17 mouse cellular contexts compared by ENCODE assay signal in the genomic region with DNA sequence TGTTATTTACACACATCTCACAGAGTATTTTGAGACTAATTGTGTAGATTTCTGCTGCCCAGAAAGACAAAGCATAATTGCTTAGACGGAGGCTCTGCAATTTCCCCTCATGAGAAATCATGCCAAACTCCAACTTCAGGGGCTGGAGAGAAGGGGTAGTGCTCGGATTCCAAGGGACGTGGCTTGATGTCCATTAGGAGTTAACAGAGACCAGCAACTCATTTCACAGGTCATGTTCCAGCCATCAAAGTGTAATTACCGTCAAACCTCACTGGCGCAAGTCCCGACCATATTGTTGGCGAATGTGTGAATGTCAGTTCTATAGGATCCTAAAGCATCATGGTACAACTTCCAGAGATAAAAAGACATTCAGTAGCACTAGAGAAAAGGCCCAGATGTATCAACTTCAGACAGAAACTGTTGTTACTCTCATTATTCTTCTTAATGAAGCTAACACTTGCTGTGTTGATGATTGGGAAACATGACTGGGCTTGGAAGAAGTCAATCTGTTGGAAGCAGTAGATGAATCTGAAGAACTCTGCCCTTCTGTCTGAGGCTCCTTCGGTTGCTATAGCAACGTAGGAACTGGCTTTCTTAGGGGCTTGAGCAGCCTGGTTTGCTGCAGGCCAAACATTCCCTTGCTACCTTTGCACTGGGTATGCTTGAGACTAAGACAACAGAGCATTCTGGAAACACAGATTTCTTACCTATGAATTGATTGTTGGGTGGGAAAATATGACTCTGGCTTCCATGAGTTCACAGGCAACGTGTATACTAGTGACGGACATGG.
DNase-seq lines count a peak whose midpoint lies in the region; ATAC-seq lines count a peak whose summit lies in the region.
"Had no signal": no experiment of that assay in that cellular context is flagged by ENCODE, and none has a peak within 500 bp of the region (broad histone marks: within the 10 kb centered on the region; RNA-seq: fewer than 3 reads in every experiment).

No protein-coding gene starts in this region.

- peaks cover 25% of the 10 kb centered on the region for H3K4me1 ChIP-seq in forebrain, embryonic 13.5 days
- H3K4me1 ChIP-seq in forebrain, embryonic 10.5 days, result peaks cover 34% of the 10 kb centered on the region
- peaks cover 21% of the 10 kb centered on the region for H3K4me1 ChIP-seq in midbrain, embryonic 15.5 days
- peaks cover 32% of the 10 kb centered on the region for H3K4me1 ChIP-seq in midbrain, embryonic 13.5 days (replicated peaks)
- peaks cover 14% of the 10 kb centered on the region for H3K4me1 ChIP-seq in forebrain, embryonic 15.5 days
- H3K4me1 ChIP-seq in neural tube, embryonic 15.5 days, result peaks cover 30% of the 10 kb centered on the region

- no peak overlapping the region for H3K4me2 ChIP-seq in forebrain, embryonic 13.5 days
- H3K4me2 ChIP-seq in midbrain, embryonic 15.5 days, result no peak overlapping the region
- H3K4me2 ChIP-seq in midbrain, embryonic 13.5 days (replicated peaks), result no peak overlapping the region
- no peak overlapping the region for H3K4me2 ChIP-seq in forebrain, embryonic 15.5 days (replicated peaks)
- no peak overlapping the region for H3K4me2 ChIP-seq in neural tube, embryonic 15.5 days
- H3K4me2 ChIP-seq: embryonic facial prominence, embryonic 13.5 days; lung, embryonic 15.5 days had no signal

- H3K9me3 ChIP-seq in forebrain, embryonic 13.5 days (replicated peaks), result no peaks in the 10 kb centered on the region
- H3K9me3 ChIP-seq in forebrain, embryonic 10.5 days, result no peaks in the 10 kb centered on the region
- no peaks in the 10 kb centered on the region for H3K9me3 ChIP-seq in midbrain, embryonic 15.5 days
- H3K9me3 ChIP-seq in midbrain, embryonic 13.5 days, result no peaks in the 10 kb centered on the region
- no peaks in the 10 kb centered on the region for H3K9me3 ChIP-seq in forebrain, embryonic 15.5 days
- H3K9me3 ChIP-seq in neural tube, embryonic 15.5 days (replicated peaks), result no peaks in the 10 kb centered on the region
- H3K9me3 ChIP-seq: embryonic facial prominence, embryonic 13.5 days; lung, embryonic 15.5 days had no signal

- peak; percentile 48; the same call in 1 of the 2 replicates for ATAC-seq in forebrain, embryonic 13.5 days
- peak; percentile 31; the same call in 1 of the 2 replicates for ATAC-seq in midbrain, embryonic 15.5 days (replicated peaks)
- no peak for ATAC-seq in midbrain, embryonic 13.5 days
- 0 out of 2 replicates have a peak, but pooled peaks have one; percentile 48 for ATAC-seq in forebrain, embryonic 15.5 days (replicated peaks)
- peak; percentile 54 for ATAC-seq in neural tube, embryonic 15.5 days (ENCODE audit: low FRiP score)
- ATAC-seq: Patski had no signal

- WGBS in forebrain, embryonic 13.5 days, result 54% methylated on average over 11 of the region's 11 CpGs
- WGBS in forebrain, embryonic 10.5 days, result 78% methylated on average over 11 of the region's 11 CpGs
- WGBS in midbrain, embryonic 15.5 days, result 73% methylated on average over 11 of the region's 11 CpGs
- WGBS in midbrain, embryonic 13.5 days, result 77% methylated on average over 11 of the region's 11 CpGs
- 50% methylated on average over 11 of the region's 11 CpGs for whole genome bisulfite sequencing in forebrain, embryonic 15.5 days
- WGBS in neural tube, embryonic 15.5 days, result 60% methylated on average over 11 of the region's 11 CpGs

- H3K9ac ChIP-seq in forebrain, embryonic 13.5 days, result no peak overlapping the region
- no peak overlapping the region for H3K9ac ChIP-seq in midbrain, embryonic 15.5 days
- no peak overlapping the region for H3K9ac ChIP-seq in midbrain, embryonic 13.5 days (replicated peaks)
- no peak overlapping the region for H3K9ac ChIP-seq in forebrain, embryonic 15.5 days (replicated peaks)
- no peak overlapping the region for H3K9ac ChIP-seq in neural tube, embryonic 15.5 days (replicated peaks)
- H3K9ac ChIP-seq: embryonic facial prominence, embryonic 13.5 days; lung, embryonic 15.5 days had no signal

- H3K36me3 ChIP-seq in forebrain, embryonic 13.5 days (ENCODE audit: poor library complexity, severe bottlenecking), result no peaks in the 10 kb centered on the region
- no peaks in the 10 kb centered on the region for H3K36me3 ChIP-seq in forebrain, embryonic 10.5 days (replicated peaks)
- no peaks in the 10 kb centered on the region for H3K36me3 ChIP-seq in midbrain, embryonic 15.5 days (replicated peaks)
- no peaks in the 10 kb centered on the region for H3K36me3 ChIP-seq in midbrain, embryonic 13.5 days
- H3K36me3 ChIP-seq in forebrain, embryonic 15.5 days, result no peaks in the 10 kb centered on the region
- no peaks in the 10 kb centered on the region for H3K36me3 ChIP-seq in neural tube, embryonic 15.5 days
- H3K36me3 ChIP-seq: embryonic facial prominence, embryonic 13.5 days; lung, embryonic 15.5 days had no signal

- H3K4me3 ChIP-seq in forebrain, embryonic 13.5 days, result no peak overlapping the region
- no peak overlapping the region for H3K4me3 ChIP-seq in forebrain, embryonic 10.5 days
- no peak overlapping the region for H3K4me3 ChIP-seq in midbrain, embryonic 15.5 days
- H3K4me3 ChIP-seq in midbrain, embryonic 13.5 days (replicated peaks), result no peak overlapping the region
- H3K4me3 ChIP-seq in forebrain, embryonic 15.5 days, result no peak overlapping the region
- no peak overlapping the region for H3K4me3 ChIP-seq in neural tube, embryonic 15.5 days (replicated peaks)
- H3K4me3 ChIP-seq: embryonic facial prominence, embryonic 13.5 days; lung, embryonic 15.5 days had no signal

- H3K27me3 ChIP-seq in forebrain, embryonic 13.5 days, result 0 out of 2 replicates have a peak, but pooled peaks cover 4% of the 10 kb centered on the region
- peaks cover 52% of the 10 kb centered on the region for H3K27me3 ChIP-seq in forebrain, embryonic 10.5 days (ENCODE audit: poor library complexity, severe bottlenecking)
- H3K27me3 ChIP-seq in midbrain, embryonic 15.5 days (replicated peaks), result peaks cover 8% of the 10 kb centered on the region; the same call in 1 of the 2 replicates
- peaks cover 43% of the 10 kb centered on the region for H3K27me3 ChIP-seq in midbrain, embryonic 13.5 days
- no peaks in the 10 kb centered on the region for H3K27me3 ChIP-seq in forebrain, embryonic 15.5 days
- H3K27me3 ChIP-seq in neural tube, embryonic 15.5 days (replicated peaks), result no peaks in the 10 kb centered on the region
- H3K27me3 ChIP-seq: embryonic facial prominence, embryonic 13.5 days; lung, embryonic 15.5 days had no signal

- no peak overlapping the region for H3K27ac ChIP-seq in forebrain, embryonic 13.5 days
- H3K27ac ChIP-seq in forebrain, embryonic 10.5 days, result no peak overlapping the region
- H3K27ac ChIP-seq in midbrain, embryonic 15.5 days, result 0 out of 2 replicates have a peak overlapping the region, but pooled peaks have one; percentile 31
- H3K27ac ChIP-seq in midbrain, embryonic 13.5 days, result no peak overlapping the region
- 0 out of 2 replicates have a peak overlapping the region, but pooled peaks have one; percentile 3 for H3K27ac ChIP-seq in forebrain, embryonic 15.5 days (replicated peaks)
- H3K27ac ChIP-seq in neural tube, embryonic 15.5 days (replicated peaks), result peak overlapping the region; percentile 51; the same call in 1 of the 2 replicates
- H3K27ac ChIP-seq: embryonic facial prominence, embryonic 13.5 days; lung, embryonic 15.5 days; stomach, postnatal 0 days had no signal

- no peak for DNase-seq in forebrain, embryonic 10.5 days (ENCODE audit: extremely low spot score, low spot score)
- no peak for DNase-seq in adrenal gland, postnatal 36 days
- DNase-seq: B cell, adult 2 months; cerebellum, adult 9-11 months; gastrocnemius, postnatal 14 days; kidney, adult 11 months; kidney, postnatal 14 days; thymus, postnatal 25 days had no signal

Comparison
In these comparisons a context has a peak if more than half of its experiments do, and no peak if none do; other contexts are left out.
1. H3K27ac ChIP-seq: peak in midbrain, embryonic 15.5 days (single experiment), forebrain, embryonic 15.5 days (single experiment) and neural tube, embryonic 15.5 days (single experiment); none in forebrain, embryonic 13.5 days (single experiment), forebrain, embryonic 10.5 days (single experiment) and midbrain, embryonic 13.5 days (single experiment).